Mouse (Mus musculus) gastrocnemius, postnatal 14 days (tissue): Measurements from ENCODE around the gene Morn4. TPM values are rescaled to one million over a fixed set of nuclear protein-coding genes. Genes with fewer than 3 reads are reported as not detected.

Experiments
- DNase-seq: peaks from one replicate; pipeline ENCODE4 v3.0.0; 2021; ENCODE audit warnings: mixed read lengths
- intact Hi-C: fragments of 180-260 bp; cut with DNase I; formaldehyde crosslinking; loops from one replicate; pipeline ENCODE4 v1.15.1; 2025; ENCODE audit warnings: low total_unique reads
- total RNA-seq, 2 experiments: library from RNA; stranded (reverse); gene quantifications; 2 replicates each; pipeline ENCODE4 v1.2.3; 2021

Gene Morn4
- total RNA-seq, 2 experiments from 2014 or later = 1.7 to 1.9 TPM

DNA sequence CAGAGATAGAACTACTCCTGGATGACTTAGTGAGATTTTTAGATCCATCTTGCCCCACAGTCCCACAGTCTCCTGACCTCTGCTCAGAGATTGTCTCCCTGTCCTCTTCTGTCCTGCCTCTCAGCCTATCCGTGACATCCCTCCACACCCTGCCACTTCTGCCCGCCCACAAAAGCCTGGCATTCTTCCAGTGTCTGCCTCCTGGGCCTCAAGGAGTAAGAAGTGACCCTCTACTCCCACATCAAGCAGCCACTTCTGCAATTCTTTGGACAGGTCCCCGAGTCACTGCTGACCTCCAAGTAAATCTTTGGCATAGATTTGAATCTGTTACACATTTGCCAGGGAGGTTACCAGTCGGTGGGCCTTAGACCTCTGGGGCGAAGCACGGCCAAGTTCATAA is 31.9 kb downstream of the Morn4 start:
- DNase-seq = no peak
- intact Hi-C loops = no loop called here

GRCm38 (mm10) chr19:42051948-42052347 is 34.2 kb downstream of the Morn4 start, which contains the start of gene 4933411K16Rik:
Gene 4933411K16Rik (plus strand): TSS chr19:42052248.
- intact Hi-C loops = no loop called here
- no peak for DNase-seq

GRCm38 (mm10) chr19:42051351-42051750 is 34.8 kb downstream of the Morn4 start:
- intact Hi-C loops = no loop called here
- no peak for DNase-seq

DNA sequence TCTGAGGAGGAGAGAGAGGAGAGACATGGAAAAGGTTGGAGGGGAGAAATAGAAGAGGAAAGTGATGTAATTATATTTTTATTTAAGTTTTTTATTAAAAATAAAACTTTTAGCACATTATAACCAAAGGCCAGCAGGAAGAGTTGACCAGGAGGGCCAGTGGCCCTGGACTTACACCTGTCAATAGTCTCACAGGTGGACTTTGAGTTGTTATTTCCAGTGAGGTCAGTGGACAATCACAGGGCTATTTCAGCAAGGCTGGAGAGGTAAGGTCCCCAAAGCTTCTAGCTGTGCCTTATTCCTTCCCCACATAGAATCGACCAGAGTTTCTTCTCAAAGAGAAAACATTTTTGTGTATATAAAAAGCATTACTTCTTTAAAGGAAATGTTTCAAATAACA is 35.9 kb downstream of the Morn4 start:
- no peak for DNase-seq
- intact Hi-C loops = no loop called here

GRCm38 (mm10) chr19:42045269-42046102 is 40.7 kb downstream of the Morn4 start, which contains the start of gene Hoga1:
Gene Hoga1 (plus strand): TSS chr19:42045610.
- intact Hi-C loops = no loop called here
- peak; percentile 85 for DNase-seq

DNA sequence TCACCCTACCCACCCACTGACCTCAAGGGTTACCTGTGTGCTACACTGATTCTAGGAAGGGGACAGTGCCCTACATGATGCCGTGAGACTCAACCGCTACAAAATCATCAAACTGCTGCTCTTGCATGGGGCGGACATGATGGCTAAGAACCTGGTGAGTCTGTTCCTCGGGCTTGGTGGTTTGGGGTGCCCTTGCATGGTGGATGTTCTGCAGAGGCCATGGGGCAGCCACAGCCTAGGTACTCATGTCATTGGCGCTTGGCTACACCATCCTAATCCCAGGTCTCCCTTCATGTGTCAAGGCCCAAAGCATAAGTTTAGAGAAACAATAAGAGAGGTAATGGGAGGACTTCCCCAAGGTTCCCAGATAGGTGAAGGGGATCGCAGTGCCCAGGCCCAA is 42.2 kb downstream of the Morn4 start:
- intact Hi-C loops = no loop called here
- DNase-seq = no peak

DNA sequence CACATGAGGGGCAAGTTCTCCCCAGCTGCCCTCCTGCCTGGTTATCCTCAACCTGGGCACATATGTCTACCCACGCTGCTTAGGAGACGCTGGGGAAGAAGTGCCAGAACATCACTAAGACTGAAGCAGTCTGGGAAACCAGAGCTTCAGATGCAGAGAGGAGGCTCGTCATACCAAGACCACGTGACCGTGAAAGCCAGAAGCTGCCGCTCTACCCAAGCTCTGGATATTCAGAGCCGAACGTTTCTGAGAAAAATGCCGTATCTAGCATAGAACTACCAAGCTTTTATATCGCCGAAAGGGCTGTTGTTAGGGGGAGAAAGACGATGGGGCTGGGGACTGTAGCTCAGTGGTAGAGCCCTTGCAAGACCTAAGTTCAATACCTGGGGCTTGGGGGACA is 47.8 kb downstream of the Morn4 start:
- no peak for DNase-seq
- intact Hi-C loops = loop anchor here (5.0 to 10.0 kb wide), 2 partner anchors 34 to 126 kb away; partner anchors contain the start of gene Zfyve27

- DNase-seq = no peak
- intact Hi-C loops = loop anchor here (5.0 to 10.0 kb wide), 2 partner anchors 35 to 128 kb away; partner anchors contain the start of gene Zfyve27
Observed at GRCm38 (mm10) chr19:42037167-42037702, 48.9 kb downstream of the Morn4 start.

DNA sequence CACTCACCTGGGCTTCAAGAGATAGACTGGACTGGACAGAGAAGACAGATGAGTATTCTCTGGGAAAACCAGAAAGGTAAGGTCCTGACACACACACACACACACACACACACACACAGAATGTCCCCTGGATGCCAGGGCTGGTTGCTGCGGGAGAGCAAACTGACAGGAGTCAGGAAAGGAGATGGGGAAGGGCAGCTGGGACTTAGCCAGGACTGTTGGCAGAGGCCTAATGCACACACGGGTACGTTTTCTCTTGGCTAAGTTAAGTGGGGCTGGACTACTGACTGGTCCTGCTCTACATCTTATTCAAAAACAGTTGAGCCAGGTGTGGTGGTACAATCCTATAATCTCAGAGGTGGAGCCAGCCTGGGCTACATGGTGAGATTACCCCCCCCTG is 49.8 kb downstream of the Morn4 start:
- DNase-seq = no peak
- intact Hi-C loops = loop anchor here (5.0 to 10.0 kb wide), 2 partner anchors 36 to 128 kb away; partner anchors contain the start of gene Zfyve27

DNA sequence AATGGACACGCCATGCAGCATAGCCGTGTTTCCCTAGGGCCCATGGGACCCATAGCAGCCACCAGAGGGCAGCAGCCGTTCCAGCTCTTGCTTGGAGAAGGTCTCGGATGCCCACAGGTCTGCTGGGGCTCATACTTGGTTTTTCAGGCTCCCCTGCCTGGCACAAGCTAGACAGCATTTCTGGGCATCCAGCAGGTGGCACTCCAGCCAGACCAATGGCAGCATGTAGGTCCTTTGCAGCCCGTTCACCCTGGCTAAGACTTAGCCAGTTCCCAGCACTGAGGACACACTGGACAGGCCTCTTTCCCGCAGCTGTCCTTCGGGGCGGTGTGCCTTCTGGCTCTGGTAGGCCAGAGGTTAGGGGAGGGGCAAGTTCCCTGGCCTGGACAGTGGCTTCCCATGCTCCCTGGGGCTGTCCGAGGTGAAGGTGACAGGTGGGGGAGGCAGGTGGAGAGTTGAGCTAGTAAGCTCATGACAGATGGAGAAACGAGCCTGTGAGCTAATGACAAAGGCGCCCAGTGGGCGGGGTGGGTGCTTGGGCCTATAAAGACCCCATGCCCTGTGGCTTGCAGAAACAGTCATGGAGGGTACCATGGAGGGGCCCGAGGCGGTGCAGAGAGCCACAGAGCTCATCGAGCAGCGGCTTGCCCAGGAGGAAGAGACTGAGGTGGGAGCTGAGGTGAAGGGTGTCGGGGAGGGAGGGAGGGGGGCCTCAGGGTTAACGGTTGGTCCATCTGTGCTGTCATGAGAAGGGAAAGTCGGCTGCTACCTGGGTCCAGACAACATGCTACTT is 50.5 kb downstream of the Morn4 start, which contains the start of gene Ankrd2:
Gene Ankrd2, plus strand, starts transcription at position 545 of the 793 bp plus-strand sequence.
- intact Hi-C loops = loop anchor here (5.0 to 10.0 kb wide), 2 partner anchors 37 to 129 kb away; partner anchors contain the start of gene Zfyve27
- DNase-seq = peak; percentile 87

- intact Hi-C loops = loop anchor here (5.0 to 10.0 kb wide), 2 partner anchors 37 to 130 kb away; partner anchors contain the start of gene Zfyve27
- DNase-seq = no peak
Observed at GRCm38 (mm10) chr19:42034881-42035455, 51.2 kb downstream of the Morn4 start.

GRCm38 (mm10) chr19:42034146-42034775 is 51.9 kb downstream of the Morn4 start:
- intact Hi-C loops = loop anchor here (10.0 kb wide), 1 partner anchor 131 kb away; the partner anchor contains the start of gene Zfyve27
- no peak for DNase-seq

DNA sequence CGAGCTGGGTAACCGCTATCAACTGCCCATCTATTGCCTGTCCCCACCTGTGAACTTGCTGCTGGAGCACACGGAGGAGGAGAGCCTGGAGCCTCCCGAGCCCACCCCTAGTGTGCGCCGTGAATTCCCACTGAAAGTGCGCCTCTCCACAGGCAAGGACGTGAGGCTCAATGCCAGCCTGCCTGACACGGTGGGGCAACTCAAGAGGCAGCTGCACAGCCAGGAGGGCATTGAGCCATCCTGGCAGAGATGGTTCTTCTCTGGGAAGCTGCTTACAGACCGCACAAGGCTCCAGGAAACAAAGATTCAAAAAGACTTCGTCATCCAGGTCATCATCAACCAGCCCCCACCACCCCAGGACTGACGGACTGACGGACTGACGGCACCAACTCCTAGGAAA is 52.5 kb downstream of the Morn4 start:
- DNase-seq = peak; percentile 73
- intact Hi-C loops = loop anchor here (10.0 kb wide), 1 partner anchor 131 kb away; the partner anchor contains the start of gene Zfyve27

DNA sequence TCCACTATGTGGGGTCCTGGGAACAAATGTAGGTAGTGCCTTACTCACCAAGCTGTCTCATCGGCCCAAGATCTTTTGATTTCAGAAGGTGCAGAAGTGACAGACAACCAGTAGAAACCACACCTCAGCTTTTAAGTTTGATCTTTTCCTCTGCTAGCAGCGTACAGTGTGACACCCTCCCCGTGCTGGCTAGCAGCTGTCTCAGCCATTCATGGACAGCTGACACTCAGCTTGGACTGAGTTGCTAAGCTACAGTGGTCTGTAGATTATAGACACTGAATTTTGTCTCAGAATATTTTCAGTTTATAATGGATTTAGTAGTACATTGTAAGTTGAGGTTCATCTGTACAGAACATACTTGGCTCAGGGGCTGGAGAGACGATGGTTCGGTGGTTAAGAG is 55.0 kb downstream of the Morn4 start:
- no peak for DNase-seq

GRCm38 (mm10) chr19:42026158-42026557 is 60.0 kb downstream of the Morn4 start:
- intact Hi-C loops = no loop called here
- peak; percentile 80 for DNase-seq

More for the DNA sequence above, 55.0 kb downstream of the Morn4 start:
- intact Hi-C loops = loop anchor here (10.0 kb wide), 1 partner anchor 134 kb away; the partner anchor contains the start of gene Zfyve27
